Comparison of ENCODE assay signal across 8 mouse cellular contexts in the genomic region with DNA sequence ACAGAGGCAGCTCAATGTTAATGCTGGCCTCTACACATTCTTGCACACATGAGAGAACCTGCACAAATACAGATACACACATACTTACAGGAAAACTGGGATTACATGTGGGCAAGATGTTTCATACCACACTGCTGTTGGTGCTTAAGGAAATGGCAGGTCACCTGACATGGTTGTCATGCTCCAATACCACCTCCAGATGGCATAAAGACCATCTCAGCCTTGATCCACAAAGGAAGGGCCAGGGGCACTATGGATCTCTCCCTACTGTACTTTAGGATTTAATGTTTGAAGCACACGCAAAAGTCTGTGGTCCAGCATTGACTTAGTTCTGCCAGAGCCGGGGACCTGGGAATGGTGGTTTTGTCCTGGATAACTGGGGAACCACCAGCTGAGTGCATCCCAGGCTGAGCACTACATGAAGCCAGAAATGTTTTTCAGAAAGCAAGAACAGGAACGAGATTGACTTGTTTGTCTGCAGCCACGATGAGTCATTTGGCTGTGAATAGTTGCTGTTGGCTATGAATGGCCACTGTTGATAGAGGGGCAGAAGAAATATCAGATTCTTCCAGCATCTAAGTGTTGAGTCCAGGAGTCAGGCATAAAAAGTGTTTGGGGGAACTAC.
A peak's percentile ranks its signal among the peaks of the same experiment; 100 is the strongest.
DNase-seq lines count a peak whose midpoint lies in the region; ATAC-seq and TF ChIP-seq lines count a peak whose summit lies in the region.

No protein-coding gene starts in this region.

- TF ChIP-seq CTCF in forebrain, postnatal 0 days (IDR thresholded peaks at IDR 0.05; ENCODE audit: low read depth): peak; percentile 54

- H3K4me2 ChIP-seq in forebrain, postnatal 0 days (ENCODE audit: low read depth): no peak overlapping the region
- no peak overlapping the region for H3K4me2 ChIP-seq in forebrain, embryonic 11.5 days (ENCODE audit: low read depth, low read length, severe bottlenecking)
- H3K4me2 ChIP-seq in hindbrain, embryonic 14.5 days (replicated peaks): no peak overlapping the region
- no peak overlapping the region for H3K4me2 ChIP-seq in forebrain, embryonic 13.5 days

- H3K9me3 ChIP-seq in forebrain, postnatal 0 days (ENCODE audit: low read length): no peaks in the 10 kb centered on the region
- no peaks in the 10 kb centered on the region for H3K9me3 ChIP-seq in forebrain, embryonic 11.5 days (ENCODE audit: control insufficient read depth, low read length)
- no peaks in the 10 kb centered on the region; the same call in 1 of the 2 replicates for H3K9me3 ChIP-seq in hindbrain, embryonic 14.5 days (ENCODE audit: control insufficient read depth, low read length)
- H3K9me3 ChIP-seq in forebrain, embryonic 13.5 days (replicated peaks): no peaks in the 10 kb centered on the region; the same call in 1 of the 2 replicates

- H3K27ac ChIP-seq in forebrain, postnatal 0 days (ENCODE audit: low read depth, low read length): no peak overlapping the region
- H3K27ac ChIP-seq in forebrain, embryonic 11.5 days (ENCODE audit: low read depth, low read length): no peak overlapping the region
- peak overlapping the region; percentile 23; the same call in 1 of the 2 replicates for H3K27ac ChIP-seq in hindbrain, embryonic 14.5 days
- no peak overlapping the region for H3K27ac ChIP-seq in forebrain, embryonic 13.5 days

- no peak overlapping the region for H3K9ac ChIP-seq in forebrain, postnatal 0 days
- no peak overlapping the region for H3K9ac ChIP-seq in forebrain, embryonic 11.5 days (ENCODE audit: low read length)
- no peak overlapping the region for H3K9ac ChIP-seq in hindbrain, embryonic 14.5 days
- H3K9ac ChIP-seq in forebrain, embryonic 13.5 days: no peak overlapping the region

- 48% methylated on average over 4 of the region's 4 CpGs for WGBS in forebrain, postnatal 0 days
- WGBS in forebrain, embryonic 11.5 days: 86% methylated on average over 4 of the region's 4 CpGs
- 69% methylated on average over 4 of the region's 4 CpGs for WGBS in hindbrain, embryonic 14.5 days
- 71% methylated on average over 4 of the region's 4 CpGs for WGBS in forebrain, embryonic 13.5 days

- peak; percentile 19 for DNase-seq in forebrain, postnatal 0 days
- DNase-seq in forebrain, embryonic 11.5 days (ENCODE audit: low spot score): no peak
- DNase-seq in layer of hippocampus, adult 9-11 months: peak; percentile 14
- DNase-seq in layer of hippocampus, postnatal 36 days: no peak
- DNase-seq in NIH3T3 (ENCODE audit: low read depth): peak; percentile 8
- DNase-seq in hindbrain, embryonic 14.5 days (ENCODE audit: low spot score): no peak
- DNase-seq in kidney, postnatal 14 days: no peak

- no peaks in the 10 kb centered on the region for H3K36me3 ChIP-seq in forebrain, postnatal 0 days (ENCODE audit: insufficient read depth)
- H3K36me3 ChIP-seq in forebrain, embryonic 11.5 days (ENCODE audit: control insufficient read depth, insufficient read depth, low read length): no peaks in the 10 kb centered on the region
- no peaks in the 10 kb centered on the region for H3K36me3 ChIP-seq in hindbrain, embryonic 14.5 days (replicated peaks; ENCODE audit: control insufficient read depth, insufficient read depth)
- no peaks in the 10 kb centered on the region for H3K36me3 ChIP-seq in forebrain, embryonic 13.5 days (ENCODE audit: poor library complexity, severe bottlenecking)

- no peaks in the 10 kb centered on the region for H3K27me3 ChIP-seq in forebrain, postnatal 0 days (ENCODE audit: insufficient read depth, low read length)
- no peaks in the 10 kb centered on the region for H3K27me3 ChIP-seq in forebrain, embryonic 11.5 days (ENCODE audit: control insufficient read depth, insufficient read depth, low read length)
- H3K27me3 ChIP-seq in hindbrain, embryonic 14.5 days (ENCODE audit: control insufficient read depth, insufficient read depth, low read length): no peaks in the 10 kb centered on the region
- no peaks in the 10 kb centered on the region for H3K27me3 ChIP-seq in forebrain, embryonic 13.5 days

- ATAC-seq in forebrain, postnatal 0 days: 0 out of 2 replicates have a peak, but pooled peaks have one; percentile 6
- ATAC-seq in forebrain, embryonic 11.5 days (replicated peaks; ENCODE audit: low FRiP score): no peak
- no peak for ATAC-seq in hindbrain, embryonic 14.5 days (ENCODE audit: low FRiP score)
- no peak for ATAC-seq in forebrain, embryonic 13.5 days

- no peak overlapping the region for H3K4me3 ChIP-seq in forebrain, postnatal 0 days (ENCODE audit: low read depth, low read length)
- H3K4me3 ChIP-seq in forebrain, embryonic 11.5 days (ENCODE audit: low read depth, low read length): no peak overlapping the region
- H3K4me3 ChIP-seq in hindbrain, embryonic 14.5 days (replicated peaks; ENCODE audit: low read length): no peak overlapping the region
- no peak overlapping the region for H3K4me3 ChIP-seq in forebrain, embryonic 13.5 days

- H3K4me1 ChIP-seq in forebrain, postnatal 0 days (ENCODE audit: insufficient read depth): no peaks in the 10 kb centered on the region
- no peaks in the 10 kb centered on the region for H3K4me1 ChIP-seq in forebrain, embryonic 11.5 days (replicated peaks; ENCODE audit: control insufficient read depth, insufficient read depth, low read length)
- H3K4me1 ChIP-seq in hindbrain, embryonic 14.5 days (replicated peaks; ENCODE audit: control insufficient read depth, insufficient read depth, low read length): no peaks in the 10 kb centered on the region; the same call in 1 of the 2 replicates
- peaks cover 15% of the 10 kb centered on the region; the same call in 1 of the 2 replicates for H3K4me1 ChIP-seq in forebrain, embryonic 13.5 days

Comparison
In these comparisons a context has a peak if more than half of its experiments do, and no peak if none do; other contexts are left out.
1. DNase-seq: peak in forebrain, postnatal 0 days (single experiment), layer of hippocampus, adult 9-11 months (single experiment) and NIH3T3 (single experiment); none in forebrain, embryonic 11.5 days (single experiment), layer of hippocampus, postnatal 36 days (0 of 2), hindbrain, embryonic 14.5 days (single experiment) and kidney, postnatal 14 days (single experiment).